Mouse (Mus musculus) heart, postnatal 25 days (tissue): ENCODE data around the gene Uqcrfs1. TPM values are rescaled to one million over a fixed set of nuclear protein-coding genes. Genes with fewer than 3 reads are reported as not detected.

ENCODE experiments used
- DNase-seq: peaks from one replicate; pipeline ENCODE4 v3.0.0; 2022; ENCODE audit warnings: low spot score
- intact Hi-C: fragments of 180-260 bp; cut with DNase I; formaldehyde crosslinking; loops from one replicate; pipeline ENCODE4 v1.15.1; 2025
- total RNA-seq, 2 experiments: library from RNA; stranded (reverse); gene quantifications; 2 replicates each; pipeline ENCODE4 v1.2.3; 2021

The Uqcrfs1 gene
- total RNA-seq, 2 experiments from 2014 or later, result 1,260 to 1,275 TPM

DNA sequence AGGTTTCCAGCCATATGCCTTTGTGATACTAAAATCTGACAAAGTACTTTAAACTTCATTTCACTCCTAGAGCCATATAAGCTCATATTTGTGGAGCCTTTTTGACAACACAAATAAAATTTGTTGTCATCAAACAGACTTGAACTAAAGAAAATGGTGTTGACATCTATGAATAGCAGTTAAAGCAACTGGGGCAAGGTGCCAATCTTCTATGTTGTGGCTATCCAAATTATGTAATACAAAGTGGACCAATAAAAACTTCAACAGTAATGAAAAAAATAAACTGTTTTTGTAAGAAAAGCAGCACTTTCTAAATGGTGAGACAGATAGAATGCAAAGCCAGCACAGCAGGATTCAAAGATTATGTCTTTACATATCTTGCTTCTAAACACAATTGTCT is 27.0 kb downstream of the Uqcrfs1 start:
- intact Hi-C loops, result no loop called here
- DNase-seq, result no peak

DNA sequence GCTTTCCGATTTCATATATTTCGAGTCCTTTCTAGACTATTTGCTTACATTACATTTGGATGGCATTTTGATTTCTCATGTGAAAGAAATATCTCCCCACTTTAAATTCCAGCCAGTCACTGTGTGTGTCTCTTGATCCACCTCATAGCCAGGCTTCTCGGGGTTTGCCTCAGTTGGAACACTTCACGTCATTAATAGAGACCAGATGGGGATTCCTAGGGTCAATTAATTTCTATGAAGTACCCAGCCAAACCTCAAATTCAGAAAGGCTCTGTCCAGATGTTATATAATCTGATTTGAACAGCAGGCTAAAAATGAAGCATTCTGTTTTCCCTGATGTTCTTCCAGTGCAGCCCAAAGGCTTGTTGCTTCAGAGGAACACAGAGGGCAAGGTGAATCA is 37.5 kb downstream of the Uqcrfs1 start:
- intact Hi-C loops, result no loop called here
- no peak for DNase-seq

DNA sequence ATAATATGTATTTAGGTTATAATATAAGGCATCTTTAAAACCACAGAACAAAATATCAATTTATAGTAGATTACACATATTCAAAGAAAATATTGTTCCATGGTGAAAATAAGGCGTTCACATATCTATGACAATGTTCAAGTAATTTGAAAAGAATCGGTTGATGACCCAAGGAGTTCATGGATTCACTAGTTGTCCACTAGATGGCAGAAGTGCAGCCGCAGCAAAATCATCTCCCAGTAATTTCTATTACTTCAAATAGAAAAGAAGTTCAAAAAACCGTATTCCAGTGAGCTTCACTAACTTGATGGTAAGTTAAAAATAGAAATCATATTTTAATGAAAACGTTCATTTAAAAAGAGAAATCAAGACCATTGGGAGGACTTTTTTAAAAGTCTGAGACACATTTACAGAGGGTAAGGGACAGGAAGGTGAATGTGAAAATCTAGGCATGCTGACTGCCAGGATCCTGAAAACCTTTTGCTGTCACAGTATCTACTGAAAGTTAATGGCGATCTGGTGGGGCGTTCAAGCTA is 43.2 kb downstream of the Uqcrfs1 start:
- DNase-seq, result no peak
- intact Hi-C loops, result no loop called here

Other genes with a start within 250 kb of the Uqcrfs1 start
- gene Agtr1a, start 208.9 kb downstream of the Uqcrfs1 start, total RNA-seq, result 10 to 100 TPM; 43.4 to 44.6 TPM
- gene Dusp22, start 114.6 kb upstream of the Uqcrfs1 start, total RNA-seq, result 10 to 100 TPM; 22.6 to 24.9 TPM
- 1 to 10 TPM in 1 of 2 experiments, under 1 TPM in 1; 0.99 to 1.3 TPM for gene Irf4, start 203.9 kb upstream of the Uqcrfs1 start, total RNA-seq